Mouse (Mus musculus) heart, embryonic 14.5 days (tissue): ENCODE results near the gene Tmem151a. TPM values are rescaled to one million over a fixed set of nuclear protein-coding genes. Genes with fewer than 3 reads are reported as not detected.
A peak's percentile ranks its signal among the peaks of the same experiment; 100 is the strongest.

Experiments
- ATAC-seq: fragments of 200-750 bp; cut with Nextera tagmentation; 2 replicates; pipeline ENCODE4 v1.8.0; 2017; ENCODE audit warnings: low read depth, moderate TSS enrichment; ENCODE audit not compliant: insufficient number of reproducible peaks, insufficient read depth, low FRiP score
- H3K27ac ChIP-seq, 2 experiments: fragments of 200-500 bp in 1 of 2; fragments of 300-500 bp in 1 of 2; sonication (generic) in 1 of 2; replicated peaks in 1 of 2; 2 replicates each; pipeline ENCODE4 v1.5.1; 2012 to 2014; ENCODE audit warnings: low read depth in 2 of 2, low read length in 2 of 2, control low read depth in 1 of 2, mild to moderate bottlenecking in 1 of 2, mixed read lengths in 1 of 2; ENCODE audit not compliant: control insufficient read depth in 1 of 2, insufficient read depth in 1 of 2
- H3K27me3 ChIP-seq: fragments of 300-500 bp; sonication (generic); 2 replicates; pipeline ENCODE4 v1.6.1; 2014; ENCODE audit warnings: mild to moderate bottlenecking, low read length, control low read depth; ENCODE audit not compliant: control insufficient read depth, insufficient read depth
- H3K36me3 ChIP-seq: fragments of 300-500 bp; sonication (generic); 2 replicates; pipeline ENCODE4 v1.6.1; 2014; ENCODE audit warnings: mild to moderate bottlenecking, control low read depth, low read length, mixed read lengths; ENCODE audit not compliant: control insufficient read depth, insufficient read depth
- H3K4me1 ChIP-seq, 2 experiments: fragments of 200-500 bp in 1 of 2; fragments of 300-500 bp in 1 of 2; sonication (generic) in 1 of 2; 2 replicates each; pipeline ENCODE4 v1.6.1; 2012 to 2014; ENCODE audit warnings: low read length in 2 of 2, control low read depth in 1 of 2, mixed read lengths in 1 of 2; ENCODE audit not compliant: control insufficient read depth in 2 of 2, insufficient read depth in 2 of 2
- H3K4me2 ChIP-seq: fragments of 300-500 bp; sonication (generic); 2 replicates; pipeline ENCODE4 v1.6.1; 2014; ENCODE audit warnings: mild to moderate bottlenecking, low read length
- H3K4me3 ChIP-seq, 2 experiments: fragments of 200-500 bp in 1 of 2; fragments of 300-500 bp in 1 of 2; sonication (generic) in 1 of 2; 2 replicates each; pipeline ENCODE4 v1.5.1; 2012 to 2014; ENCODE audit warnings: low read length in 2 of 2, mild to moderate bottlenecking in 2 of 2, control low read depth in 1 of 2, low read depth in 1 of 2, moderate library complexity in 1 of 2; ENCODE audit not compliant: control insufficient read depth in 1 of 2, insufficient read depth in 1 of 2
- H3K9ac ChIP-seq: fragments of 300-500 bp; sonication (generic); 2 replicates; pipeline ENCODE4 v1.6.1; 2014; ENCODE audit warnings: mild to moderate bottlenecking, low read length
- H3K9me3 ChIP-seq: fragments of 300-500 bp; sonication (generic); 2 replicates; pipeline ENCODE4 v1.6.1; 2016; ENCODE audit warnings: low read length, control low read depth; ENCODE audit not compliant: control insufficient read depth
- WGBS: fragments of 180-500 bp; shearing (Covaris S2); extraction: QIAGEN DNeasy Blood & Tissue Kit; methylation state at CpG from one replicate; pipeline ENCODE4 v1.1.7; 2014; 5-methylcytosine and 5-hydroxymethylcytosine counted together
- polyA plus RNA-seq: library from polyadenylated mRNA; unstranded; fragments of >200 nt; fragmentation: Nextera tagmentation; extraction: Ambion mirVana; gene quantifications from 2 replicates; pipeline ENCODE4 v1.2.1, GENCODE M21; 2014

Gene Tmem151a
- polyA plus RNA-seq, 1 experiment from 2014 or later, result 3.7 TPM

DNA sequence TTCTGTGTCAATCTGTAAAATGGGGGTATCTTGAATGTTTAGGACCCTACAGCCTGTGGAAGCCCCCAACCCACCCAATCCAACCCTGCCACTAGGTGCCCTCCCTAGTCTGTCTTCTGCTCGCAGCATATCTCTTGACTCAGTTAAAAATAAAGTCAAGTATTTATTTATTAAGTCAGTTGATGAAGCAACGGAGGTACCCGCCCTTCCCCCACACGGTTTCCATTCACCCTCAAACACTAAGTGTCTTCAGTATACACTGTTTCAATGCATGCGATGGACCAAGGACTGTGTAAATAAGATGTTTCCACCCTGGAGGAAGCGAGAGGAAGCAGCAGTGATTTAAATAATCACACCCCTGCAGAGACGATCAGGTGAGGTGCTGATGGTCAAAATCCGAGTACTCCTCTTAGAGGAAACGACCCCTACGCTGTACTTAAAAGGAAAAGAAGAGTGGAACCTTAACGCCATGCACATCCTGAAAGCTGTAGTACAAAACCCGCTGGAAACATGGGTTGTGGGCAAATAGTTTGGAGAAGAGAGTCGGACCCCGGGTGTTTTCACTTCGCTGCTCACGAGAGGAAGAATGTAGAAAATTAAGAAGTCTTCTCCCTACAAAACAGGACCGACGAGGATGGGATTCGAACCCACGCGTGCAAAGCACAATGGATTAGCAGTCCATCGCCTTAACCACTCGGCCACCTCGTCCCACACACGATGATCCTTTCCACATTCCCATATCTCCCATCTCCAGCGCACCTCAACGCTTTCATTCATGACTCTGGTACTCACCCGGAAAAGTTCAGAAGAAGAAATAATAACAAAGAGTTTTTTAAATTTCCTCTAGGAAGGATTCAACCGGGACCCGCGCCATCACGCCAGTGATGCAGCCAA lies 47.4 kb downstream of the Tmem151a start:
- Histone ChIP-seq H3K4me3 (peak overlapping the region; percentile 60 to 70), H3K9me3 (no peaks in the 10 kb centered on the region), H3K27ac (peak overlapping the region in 1 of 2 experiments; percentile 54; a peak in 2 of 4 replicates), H3K4me2 (peak overlapping the region; percentile 92), H3K4me1 (peaks cover 13 to 25% of the 10 kb centered on the region in 2 experiments), H3K36me3 (0 out of 2 replicates have a peak, but pooled peaks cover 4% of the 10 kb centered on the region), H3K9ac (peak overlapping the region; percentile 84), H3K27me3 (no peaks in the 10 kb centered on the region)
- WGBS, result 3% methylated on average over 32 of the region's 32 CpGs
- peak; percentile 27; the same call in 1 of the 2 replicates for ATAC-seq

GRCm38 (mm10) chr19:5036577-5036976 lies 48.8 kb downstream of the Tmem151a start:
- H3K27ac ChIP-seq, result no peak overlapping the region
- ATAC-seq, result no peak
- no peaks in the 10 kb centered on the region for H3K9me3 ChIP-seq
- H3K36me3 ChIP-seq, result peaks cover 5% of the 10 kb centered on the region
- H3K4me3 ChIP-seq, result no peak overlapping the region
- H3K4me2 ChIP-seq, result no peak overlapping the region
- WGBS, result 81% methylated on average over 4 of the region's 4 CpGs
- H3K9ac ChIP-seq, result no peak overlapping the region
- H3K4me1 ChIP-seq, result peaks cover 11 to 20% of the 10 kb centered on the region in 2 experiments
- H3K27me3 ChIP-seq, result no peaks in the 10 kb centered on the region

GRCm38 (mm10) chr19:5032686-5033085 lies 52.6 kb downstream of the Tmem151a start:
- Histone ChIP-seq H3K9me3 (no peaks in the 10 kb centered on the region), H3K9ac (no peak overlapping the region), H3K4me1 (0 out of 4 replicates have a peak, but pooled peaks cover 0 to 3% of the 10 kb centered on the region in 2 experiments), H3K4me3 (no peak overlapping the region), H3K4me2 (no peak overlapping the region), H3K36me3 (peaks cover 44% of the 10 kb centered on the region), H3K27me3 (no peaks in the 10 kb centered on the region), H3K27ac (no peak overlapping the region)
- WGBS, result 73% methylated on average over 3 of the region's 3 CpGs
- ATAC-seq, result no peak

- no peak overlapping the region for H3K27ac ChIP-seq
- ATAC-seq, result no peak
- no peaks in the 10 kb centered on the region for H3K27me3 ChIP-seq
- peaks cover 56% of the 10 kb centered on the region for H3K36me3 ChIP-seq
- 89% methylated on average over 8 of the region's 8 CpGs for WGBS
- no peak overlapping the region for H3K4me3 ChIP-seq
- no peak overlapping the region for H3K4me2 ChIP-seq
- H3K4me1 ChIP-seq, result peaks cover 2 to 6% of the 10 kb centered on the region in 2 experiments; a peak in 3 of 4 replicates
- H3K9me3 ChIP-seq, result no peaks in the 10 kb centered on the region
- H3K9ac ChIP-seq, result no peak overlapping the region
These were observed 59.2 kb downstream of the Tmem151a start for GRCm38 (mm10) chr19:5026111-5026510.

- under 1% methylated on average over 59 of the region's 62 CpGs for WGBS
- peak within 1 kb of the TSS; percentile 65 to 85 for H3K4me3 ChIP-seq
- H3K36me3 ChIP-seq, result peaks cover 33% of the 10 kb centered on the region
- peaks cover 2 to 6% of the 10 kb centered on the region in 2 experiments; a peak in 3 of 4 replicates for H3K4me1 ChIP-seq
- peak; percentile 95 for ATAC-seq
- H3K9me3 ChIP-seq, result no peaks in the 10 kb centered on the region
- peak within 1 kb of the TSS; percentile 93 to 96 for H3K27ac ChIP-seq
- H3K27me3 ChIP-seq, result no peaks in the 10 kb centered on the region
- peak within 1 kb of the TSS; percentile 75 for H3K9ac ChIP-seq
- H3K4me2 ChIP-seq, result peak within 1 kb of the TSS; percentile 81
These were observed 61.5 kb downstream of the Tmem151a start, which contains the start of gene Slc29a2 for GRCm38 (mm10) chr19:5023621-5024479. TSS of gene Slc29a2 (plus strand) at chr19:5023860.

DNA sequence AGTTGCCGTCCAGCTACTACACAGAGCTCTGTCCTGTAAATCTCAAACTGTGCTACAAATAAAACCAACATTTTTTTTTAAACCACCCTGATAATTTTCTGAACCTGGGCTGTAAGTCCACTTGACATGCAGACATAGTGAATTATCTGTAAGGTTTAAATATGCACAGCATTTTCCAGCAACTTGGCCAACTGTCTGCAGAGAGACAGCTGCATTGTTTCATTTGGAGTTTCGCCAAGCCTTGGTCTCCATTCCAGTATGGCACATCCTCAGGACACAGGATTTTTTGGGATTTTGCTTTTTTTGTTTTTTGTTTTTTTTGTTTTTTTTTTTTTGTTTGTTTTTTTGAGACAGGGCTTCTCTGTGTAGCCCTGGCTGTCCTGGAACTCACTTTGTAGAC lies 63.9 kb downstream of the Tmem151a start:
- Histone ChIP-seq H3K36me3 (peaks cover 9% of the 10 kb centered on the region), H3K4me1 (peaks cover 8 to 10% of the 10 kb centered on the region in 2 experiments), H3K4me3 (no peak overlapping the region), H3K9ac (no peak overlapping the region), H3K27ac (no peak overlapping the region), H3K4me2 (no peak overlapping the region), H3K9me3 (no peaks in the 10 kb centered on the region), H3K27me3 (no peaks in the 10 kb centered on the region)
- WGBS, result 73% methylated on average over 2 of the region's 2 CpGs
- ATAC-seq, result no peak
